Mouse (Mus musculus) liver, adult 2 months (tissue): ENCODE measurements around the gene Ahrr.

Experiments used
- CTCF ChIP-seq: fragments of 200-500 bp; IDR thresholded peaks from 2 replicates; pipeline ENCODE4 v1.5.1; 2011; ENCODE audit warnings: low read depth, low read length, control low read depth
- POLR2A ChIP-seq: fragments of 200-500 bp; IDR thresholded peaks from 2 replicates; pipeline ENCODE4 v1.6.1; 2011; ENCODE audit warnings: low read length, control low read depth; ENCODE audit not compliant: insufficient read depth; ENCODE audit errors: extremely low read depth

GRCm38 (mm10) chr13:74282299-74282698 lies 9.8 kb downstream of the Ahrr start:
- TF ChIP-seq POLR2A, result no peak
- no peak for TF ChIP-seq CTCF
